Mouse (Mus musculus) heart, embryonic 13.5 days (tissue): ENCODE measurements around the gene Vti1a. TPM values are rescaled to one million over a fixed set of nuclear protein-coding genes. Genes with fewer than 3 reads are reported as not detected.

Experiments used
- ATAC-seq: fragments of 200-750 bp; cut with Nextera tagmentation; 2 replicates; pipeline ENCODE4 v1.8.0; 2017; ENCODE audit warnings: moderate TSS enrichment; ENCODE audit not compliant: insufficient number of reproducible peaks, low FRiP score, low TSS enrichment; ENCODE audit errors: extremely low read depth
- H3K27ac ChIP-seq: fragments of 300-500 bp; sonication (generic); replicated peaks from 2 replicates; pipeline ENCODE4 v1.5.1; 2015; ENCODE audit warnings: moderate library complexity, mild to moderate bottlenecking, inconsistent platforms
- H3K27me3 ChIP-seq: fragments of 300-500 bp; sonication (generic); replicated peaks from 2 replicates; pipeline ENCODE4 v1.6.1; 2015; ENCODE audit warnings: mild to moderate bottlenecking, inconsistent platforms
- H3K36me3 ChIP-seq: fragments of 300-500 bp; sonication (generic); 2 replicates; pipeline ENCODE4 v1.6.1; 2015; ENCODE audit warnings: mild to moderate bottlenecking, inconsistent platforms
- H3K4me1 ChIP-seq: fragments of 300-500 bp; sonication (generic); 2 replicates; pipeline ENCODE4 v1.6.1; 2015; ENCODE audit warnings: inconsistent platforms
- H3K4me2 ChIP-seq: fragments of 300-500 bp; sonication (generic); 2 replicates; pipeline ENCODE4 v1.6.1; 2015; ENCODE audit warnings: inconsistent platforms, mild to moderate bottlenecking, moderate library complexity
- H3K4me3 ChIP-seq: fragments of 300-500 bp; sonication (generic); 2 replicates; pipeline ENCODE4 v1.5.1; 2015; ENCODE audit warnings: moderate library complexity, mild to moderate bottlenecking, inconsistent platforms
- H3K9ac ChIP-seq: fragments of 300-500 bp; sonication (generic); 2 replicates; pipeline ENCODE4 v1.6.1; 2015; ENCODE audit warnings: inconsistent platforms, mild to moderate bottlenecking, moderate library complexity
- H3K9me3 ChIP-seq: fragments of 300-500 bp; sonication (generic); 2 replicates; pipeline ENCODE4 v1.6.1; 2016; ENCODE audit warnings: inconsistent platforms
- WGBS: fragments of 180-500 bp; shearing (Covaris S2); methylation state at CpG from one replicate; pipeline ENCODE4 v1.1.7; 2015; ENCODE audit warnings: mixed read lengths; 5-methylcytosine and 5-hydroxymethylcytosine counted together
- polyA plus RNA-seq: library from polyadenylated mRNA; unstranded; fragments of >200 nt; fragmentation: Nextera tagmentation; extraction: Ambion mirVana; gene quantifications from 2 replicates; pipeline ENCODE4 v1.2.1, GENCODE M21; 2015

Vti1a gene
- polyA plus RNA-seq, 1 experiment from 2014 or later = 14.7 TPM

DNA sequence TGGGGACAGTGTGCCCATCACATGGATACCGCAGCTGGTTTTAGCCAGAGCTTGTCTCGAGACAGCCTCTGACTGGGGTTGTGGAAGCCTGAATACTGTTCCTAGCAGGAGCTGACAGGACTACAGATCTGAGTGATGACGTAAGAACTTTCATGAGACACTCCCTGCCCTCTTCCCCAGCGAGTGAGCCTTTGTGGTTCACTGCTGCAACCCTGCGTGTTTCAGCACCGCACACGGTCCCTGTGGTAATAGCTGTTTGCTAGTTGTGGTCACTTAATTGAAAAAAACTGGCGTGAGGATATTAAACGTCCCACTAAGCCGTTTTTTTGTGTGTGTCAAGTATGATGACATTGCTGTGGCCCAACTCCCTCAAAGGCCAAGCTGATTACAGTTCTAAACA, 232.6 kb downstream of the Vti1a start:
- H3K27me3 ChIP-seq = no peaks in the 10 kb centered on the region
- no peak overlapping the region for H3K9ac ChIP-seq
- no peaks in the 10 kb centered on the region for H3K36me3 ChIP-seq
- no peak overlapping the region for H3K27ac ChIP-seq
- no peak for ATAC-seq
- no peaks in the 10 kb centered on the region for H3K9me3 ChIP-seq
- 58% methylated on average over 10 of the region's 10 CpGs for WGBS
- H3K4me3 ChIP-seq = no peak overlapping the region
- no peak overlapping the region for H3K4me2 ChIP-seq
- peaks cover 47% of the 10 kb centered on the region for H3K4me1 ChIP-seq

DNA sequence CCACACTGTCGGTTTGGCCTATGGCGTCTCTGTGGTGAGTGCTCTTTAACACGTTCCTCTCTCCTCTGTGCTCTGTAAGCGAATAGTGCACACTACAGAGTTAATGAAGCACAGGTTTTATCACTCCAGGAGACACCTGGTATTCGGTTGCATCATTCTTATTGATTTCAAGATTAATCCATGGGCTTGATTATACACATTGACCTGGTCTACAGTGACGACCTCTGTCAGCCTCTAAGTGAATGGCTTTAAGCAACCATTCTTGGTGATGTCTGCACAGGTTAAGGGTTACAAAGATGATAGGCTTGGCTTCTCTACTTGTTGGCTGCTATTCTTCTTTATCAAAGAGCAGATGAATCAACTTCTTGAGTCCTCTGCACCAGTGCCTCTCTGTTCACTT, 234.1 kb downstream of the Vti1a start:
- Histone ChIP-seq H3K4me3 (no peak overlapping the region), H3K4me2 (no peak overlapping the region), H3K27ac (no peak overlapping the region), H3K36me3 (no peaks in the 10 kb centered on the region), H3K9ac (no peak overlapping the region), H3K27me3 (0 out of 2 replicates have a peak, but pooled peaks cover 3% of the 10 kb centered on the region), H3K9me3 (no peaks in the 10 kb centered on the region), H3K4me1 (peaks cover 36% of the 10 kb centered on the region)
- ATAC-seq = no peak
- WGBS = 91% methylated on average over 6 of the region's 6 CpGs

DNA sequence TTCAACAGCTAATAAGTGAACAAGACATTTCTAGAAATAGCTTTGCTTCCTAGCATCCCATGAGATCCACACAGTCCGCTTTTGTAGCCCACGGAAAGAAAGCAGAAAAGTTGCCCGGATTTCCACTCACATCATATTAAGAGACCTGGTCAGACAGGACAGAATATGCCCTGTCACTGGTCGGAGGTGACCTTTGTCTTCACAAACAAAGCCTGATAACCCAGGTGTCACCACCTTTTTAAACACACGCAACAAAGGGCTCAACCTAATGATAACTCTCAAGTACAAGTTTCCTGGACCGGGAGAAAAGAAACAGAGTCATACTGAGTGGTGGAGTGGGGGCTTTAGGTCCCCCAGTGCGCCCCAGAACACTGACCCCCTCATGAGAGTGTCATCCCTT, 236.2 kb downstream of the Vti1a start:
- H3K36me3 ChIP-seq = no peaks in the 10 kb centered on the region
- no peak for ATAC-seq
- no peak overlapping the region for H3K4me2 ChIP-seq
- H3K27me3 ChIP-seq = 0 out of 2 replicates have a peak, but pooled peaks cover 3% of the 10 kb centered on the region
- H3K4me1 ChIP-seq = peaks cover 48% of the 10 kb centered on the region
- H3K27ac ChIP-seq = no peak overlapping the region
- WGBS = 37% methylated on average over 7 of the region's 7 CpGs
- H3K9me3 ChIP-seq = no peaks in the 10 kb centered on the region
- H3K4me3 ChIP-seq = no peak overlapping the region
- no peak overlapping the region for H3K9ac ChIP-seq

DNA sequence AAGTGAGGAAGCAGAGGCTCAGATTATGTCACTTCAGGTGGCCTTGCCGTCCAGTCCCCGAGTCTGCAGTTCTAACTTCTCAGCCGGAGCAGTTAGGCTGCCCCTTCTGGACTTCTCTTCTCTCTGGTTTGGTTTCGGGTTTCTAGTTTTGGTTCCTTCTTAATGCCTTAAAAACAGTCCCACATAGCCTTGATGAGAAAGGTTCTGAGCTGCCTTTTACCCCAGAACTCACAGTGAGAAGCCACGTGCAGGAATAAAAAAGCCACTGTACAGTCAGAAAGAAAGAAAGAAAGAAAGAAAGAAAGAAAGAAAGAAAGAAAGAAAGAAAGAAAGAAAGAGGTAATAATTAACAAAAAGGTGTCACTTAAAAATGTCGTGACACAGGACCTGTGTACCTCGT, 236.8 kb downstream of the Vti1a start:
- no peak for ATAC-seq
- Histone ChIP-seq H3K4me2 (no peak overlapping the region), H3K4me1 (peaks cover 48% of the 10 kb centered on the region), H3K9ac (no peak overlapping the region), H3K9me3 (no peaks in the 10 kb centered on the region), H3K27me3 (0 out of 2 replicates have a peak, but pooled peaks cover 3% of the 10 kb centered on the region), H3K36me3 (no peaks in the 10 kb centered on the region), H3K27ac (no peak overlapping the region), H3K4me3 (no peak overlapping the region)
- WGBS = 72% methylated on average over 7 of the region's 7 CpGs

DNA sequence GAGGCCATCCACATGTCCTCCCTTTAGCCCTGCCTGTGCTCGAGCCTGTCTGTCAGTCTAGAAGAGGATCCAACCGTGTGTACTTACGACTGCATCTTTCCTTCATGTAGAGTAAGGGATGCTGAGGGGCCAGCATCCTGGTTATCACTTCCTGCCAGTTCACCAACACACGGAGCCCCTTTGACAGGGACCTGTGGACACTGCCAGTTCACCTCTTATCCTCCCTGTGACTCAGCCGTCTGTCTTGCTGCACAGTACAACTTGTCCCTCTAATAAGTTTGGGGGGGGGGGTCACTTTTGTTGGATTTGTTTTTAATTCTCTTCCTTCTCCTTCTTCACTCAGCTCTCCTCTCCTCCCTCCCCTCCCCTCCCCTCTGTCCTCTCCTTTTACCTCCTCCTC, 238.2 kb downstream of the Vti1a start:
- Histone ChIP-seq H3K9ac (no peak overlapping the region), H3K4me1 (peaks cover 42% of the 10 kb centered on the region), H3K9me3 (no peaks in the 10 kb centered on the region), H3K36me3 (no peaks in the 10 kb centered on the region), H3K27ac (no peak overlapping the region), H3K4me3 (no peak overlapping the region), H3K4me2 (no peak overlapping the region), H3K27me3 (0 out of 2 replicates have a peak, but pooled peaks cover 3% of the 10 kb centered on the region)
- 43% methylated on average over 5 of the region's 5 CpGs for WGBS
- ATAC-seq = no peak

DNA sequence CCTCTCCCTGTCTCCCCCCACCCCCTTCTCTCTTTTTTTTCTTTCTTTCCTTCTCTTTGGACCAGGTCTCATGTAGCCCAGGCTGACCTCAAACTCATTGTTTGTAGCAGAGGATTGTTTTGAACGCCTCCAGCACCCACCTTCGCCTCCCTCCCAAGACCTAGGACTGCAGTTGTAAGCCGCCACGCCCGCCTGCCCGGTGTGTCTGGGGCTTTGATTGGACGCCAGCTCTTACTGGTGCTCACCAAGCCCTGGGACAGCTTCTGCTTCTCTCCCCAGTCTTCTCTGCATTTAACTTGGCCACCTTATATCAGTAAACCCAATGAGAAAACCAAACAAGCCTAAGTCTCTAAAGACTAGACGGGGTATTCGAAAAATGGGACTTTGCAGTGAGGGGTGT, 238.6 kb downstream of the Vti1a start:
- no peak overlapping the region for H3K4me3 ChIP-seq
- 81% methylated on average over 9 of the region's 9 CpGs for WGBS
- H3K36me3 ChIP-seq = no peaks in the 10 kb centered on the region
- peaks cover 46% of the 10 kb centered on the region for H3K4me1 ChIP-seq
- no peak overlapping the region for H3K4me2 ChIP-seq
- H3K9me3 ChIP-seq = no peaks in the 10 kb centered on the region
- ATAC-seq = no peak
- H3K27me3 ChIP-seq = 0 out of 2 replicates have a peak, but pooled peaks cover 3% of the 10 kb centered on the region
- H3K9ac ChIP-seq = no peak overlapping the region
- H3K27ac ChIP-seq = no peak overlapping the region

DNA sequence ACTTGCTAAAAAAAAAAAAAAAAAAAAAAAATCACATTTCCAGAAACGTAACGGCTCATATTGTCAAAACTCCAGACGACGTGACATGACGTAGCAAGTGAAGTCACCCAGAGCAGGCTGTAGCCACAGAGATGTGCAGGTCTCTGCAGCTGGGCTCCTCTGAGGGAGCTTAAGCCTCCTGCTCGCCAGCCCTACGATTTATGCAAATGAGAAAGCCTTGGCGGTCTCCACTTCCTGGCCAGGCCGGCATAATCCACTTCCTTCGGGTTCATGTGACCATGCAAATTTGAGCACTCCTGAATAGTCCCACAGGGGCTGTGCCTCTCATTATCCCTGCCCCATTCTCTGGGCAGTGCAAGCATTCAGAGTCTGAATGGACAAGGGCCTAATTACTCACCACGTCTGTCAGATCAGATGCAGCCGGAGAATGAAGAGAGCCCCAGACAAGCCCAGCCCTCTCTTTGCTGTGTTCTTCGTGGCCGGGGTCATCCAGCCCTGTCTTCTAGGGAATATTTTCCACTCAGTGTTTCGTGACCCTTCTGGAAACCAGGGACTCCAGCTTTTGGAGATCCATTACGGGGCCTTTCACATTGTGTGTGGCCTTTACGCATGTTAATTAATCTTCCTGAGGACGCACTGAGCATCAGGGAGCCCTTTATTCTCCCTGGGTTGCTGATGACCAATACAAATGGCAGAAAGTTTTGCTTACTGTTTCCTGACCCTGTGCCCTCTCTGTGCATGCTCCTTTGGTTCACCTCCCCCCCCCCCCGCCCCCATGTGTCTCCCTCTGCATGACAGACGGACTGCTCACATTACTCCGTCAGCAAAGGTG, 240.3 kb downstream of the Vti1a start:
- Histone ChIP-seq H3K9ac (peak overlapping the region; percentile 54), H3K4me3 (peak overlapping the region; percentile 25), H3K27me3 (peaks cover 3% of the 10 kb centered on the region; the same call in 1 of the 2 replicates), H3K27ac (peak overlapping the region; percentile 65; the same call in 1 of the 2 replicates), H3K4me2 (peak overlapping the region; percentile 58), H3K4me1 (peaks cover 40% of the 10 kb centered on the region), H3K9me3 (no peaks in the 10 kb centered on the region), H3K36me3 (no peaks in the 10 kb centered on the region)
- ATAC-seq = peak; percentile 66; the same call in 1 of the 2 replicates
- WGBS = 27% methylated on average over 21 of the region's 21 CpGs

DNA sequence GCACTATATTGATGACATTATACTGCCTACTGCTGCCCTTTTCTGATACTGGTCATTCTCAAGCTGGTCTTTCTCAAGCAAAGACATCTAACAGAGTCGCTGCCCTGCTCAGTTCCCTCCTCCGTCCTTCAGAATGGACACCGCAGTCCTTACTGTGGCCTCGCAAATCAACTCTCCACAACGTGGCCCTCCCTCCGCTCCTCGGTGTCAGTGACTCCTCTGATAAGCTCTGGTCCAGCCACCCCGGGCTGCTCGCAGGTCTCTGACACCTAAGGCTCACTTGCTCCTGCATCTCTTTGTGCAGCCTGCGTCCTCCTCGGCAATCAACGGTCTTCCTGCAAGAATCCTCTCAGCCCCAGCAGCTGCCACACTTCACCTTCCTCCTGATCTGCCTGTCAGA, 243.2 kb downstream of the Vti1a start:
- H3K36me3 ChIP-seq = no peaks in the 10 kb centered on the region

DNA sequence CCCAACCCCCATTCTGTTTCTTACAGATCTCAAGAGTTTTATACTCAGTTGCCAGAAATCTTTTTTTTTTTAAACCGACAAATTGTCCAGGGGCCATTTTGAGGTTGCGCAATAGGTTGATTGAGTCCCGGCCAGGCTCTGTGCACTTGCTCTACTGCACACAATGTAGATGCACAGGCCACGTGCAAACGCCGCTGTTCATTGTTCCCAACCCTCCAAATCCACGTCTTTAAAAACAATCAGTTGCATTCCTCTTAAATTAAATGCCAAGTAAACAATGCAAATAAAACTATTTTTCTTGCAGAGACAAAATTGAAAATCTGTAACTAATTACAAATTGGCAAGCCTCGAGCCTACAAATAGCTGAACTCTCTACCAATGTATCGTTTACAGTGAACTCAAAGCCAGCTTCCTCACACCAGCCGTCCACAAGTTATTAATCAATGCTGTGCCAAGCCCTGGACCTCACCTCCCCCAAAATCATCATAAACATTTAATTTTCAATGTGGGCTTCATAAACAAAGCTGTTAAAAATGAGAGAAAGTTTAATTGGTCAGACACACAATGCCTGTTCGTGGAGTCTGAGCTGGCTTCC, 244.1 kb downstream of the Vti1a start:
- H3K27me3 ChIP-seq = no peaks in the 10 kb centered on the region; the same call in 1 of the 2 replicates
- no peaks in the 10 kb centered on the region for H3K9me3 ChIP-seq
- H3K36me3 ChIP-seq = no peaks in the 10 kb centered on the region
- no peak overlapping the region for H3K4me2 ChIP-seq
- H3K27ac ChIP-seq = no peak overlapping the region
- ATAC-seq = no peak
- WGBS = 85% methylated on average over 11 of the region's 11 CpGs
- H3K4me1 ChIP-seq = peaks cover 63% of the 10 kb centered on the region
- H3K9ac ChIP-seq = no peak overlapping the region
- no peak overlapping the region for H3K4me3 ChIP-seq

More for the DNA sequence above, 243.2 kb downstream of the Vti1a start:
- H3K27ac ChIP-seq = no peak overlapping the region
- H3K9ac ChIP-seq = 0 out of 2 replicates have a peak overlapping the region, but pooled peaks have one; percentile 14
- no peak overlapping the region for H3K4me3 ChIP-seq
- 44% methylated on average over 12 of the region's 12 CpGs for WGBS
- no peaks in the 10 kb centered on the region for H3K9me3 ChIP-seq
- H3K27me3 ChIP-seq = peaks cover under 1% of the 10 kb centered on the region; the same call in 1 of the 2 replicates
- H3K4me2 ChIP-seq = no peak overlapping the region
- no peak for ATAC-seq
- H3K4me1 ChIP-seq = peaks cover 56% of the 10 kb centered on the region

DNA sequence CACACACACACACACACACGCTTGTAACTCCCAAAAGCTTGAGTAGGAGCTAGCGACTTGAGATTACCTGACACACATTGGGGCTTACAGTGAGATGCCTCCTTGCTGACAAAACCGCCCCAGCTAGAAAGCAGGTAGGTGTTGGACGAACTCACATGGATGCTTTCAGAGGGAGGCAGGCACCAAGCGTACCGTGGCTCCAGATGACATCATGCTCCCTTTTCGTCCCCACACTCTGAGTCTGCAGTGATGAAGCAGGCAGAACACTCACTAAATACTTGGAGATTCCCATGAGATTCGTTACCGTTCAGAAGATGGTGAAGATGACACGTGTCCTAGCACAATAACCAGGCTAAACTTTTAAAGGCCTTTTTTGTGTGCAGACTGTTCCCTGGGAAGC, 245.4 kb downstream of the Vti1a start:
- WGBS = 69% methylated on average over 10 of the region's 10 CpGs
- H3K27ac ChIP-seq = no peak overlapping the region
- no peak overlapping the region for H3K4me2 ChIP-seq
- no peak overlapping the region for H3K4me3 ChIP-seq
- no peak overlapping the region for H3K9ac ChIP-seq
- no peak for ATAC-seq
- H3K36me3 ChIP-seq = no peaks in the 10 kb centered on the region
- H3K4me1 ChIP-seq = peaks cover 63% of the 10 kb centered on the region
- H3K9me3 ChIP-seq = no peaks in the 10 kb centered on the region
- H3K27me3 ChIP-seq = no peaks in the 10 kb centered on the region; the same call in 1 of the 2 replicates

DNA sequence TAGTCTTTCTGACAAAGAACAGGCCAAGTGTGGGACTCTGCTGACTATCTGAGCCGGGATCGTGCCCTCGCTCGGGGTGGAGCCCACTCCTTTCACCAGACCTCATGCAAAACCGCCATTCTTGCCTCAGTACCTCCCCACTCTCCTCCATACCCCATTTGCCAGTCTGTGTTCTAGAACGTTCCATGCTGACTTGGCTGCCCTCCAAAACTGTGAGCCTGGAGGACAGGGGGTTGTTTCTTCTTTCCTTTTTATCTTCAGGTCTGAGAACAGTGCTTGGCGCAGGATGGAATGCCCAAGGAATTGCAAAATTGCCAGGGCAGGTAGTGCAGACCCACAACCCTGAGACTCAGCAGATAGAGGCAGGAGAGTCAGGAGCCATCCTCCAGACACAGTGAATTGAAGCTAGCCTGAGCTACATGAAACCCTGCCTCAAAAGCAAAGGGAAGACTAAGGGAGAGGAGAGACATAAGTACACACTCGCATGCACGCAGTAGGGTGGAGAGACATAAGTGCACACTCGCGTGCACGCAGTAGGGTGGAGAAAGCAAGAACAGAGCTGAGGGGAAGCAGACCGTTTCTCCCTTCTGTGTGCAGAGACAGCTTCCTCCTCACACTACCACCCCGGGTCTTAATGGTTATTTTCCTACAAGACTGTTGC, 246.5 kb downstream of the Vti1a start:
- Histone ChIP-seq H3K27me3 (no peaks in the 10 kb centered on the region; the same call in 1 of the 2 replicates), H3K9ac (0 out of 2 replicates have a peak overlapping the region, but pooled peaks have one; percentile 5), H3K4me2 (peak overlapping the region; percentile 43; the same call in 1 of the 2 replicates), H3K9me3 (no peaks in the 10 kb centered on the region), H3K36me3 (no peaks in the 10 kb centered on the region), H3K27ac (peak overlapping the region; percentile 84), H3K4me1 (peaks cover 69% of the 10 kb centered on the region), H3K4me3 (no peak overlapping the region)
- 54% methylated on average over 14 of the region's 14 CpGs for WGBS
- no peak for ATAC-seq
